Mouse (Mus musculus): ENCODE results near the gene Gm826. TPM values are rescaled to one million over a fixed set of nuclear protein-coding genes. Genes with fewer than 3 reads are reported as not detected.

The Gm826 gene
- under 1 TPM in 3 of 4 experiments, not detected in 1; 0.41 to 0.49 (median 0.43) TPM for total RNA-seq (2022)

GRCm38 (mm10) chr2:160334111-160334661, at the start of gene Gm826:
TSS of gene Gm826 (minus strand) at chr2:160334162.
- DNase-seq (ENCODE audit: low spot score in 2 of 2), result no peak

- DNase-seq (ENCODE audit: low spot score in 2 of 2), result no peak
These were observed 49.5 kb upstream of the Gm826 start for GRCm38 (mm10) chr2:160383418-160383817.

- peak in 1 of 2 experiments; percentile 42 for DNase-seq (ENCODE audit: low spot score in 2 of 2)
These were observed 44.3 kb upstream of the Gm826 start for GRCm38 (mm10) chr2:160378271-160378670.

GRCm38 (mm10) chr2:160376236-160376635, 42.3 kb upstream of the Gm826 start:
- no peak for DNase-seq (ENCODE audit: low spot score in 2 of 2)

- DNase-seq (ENCODE audit: low spot score in 2 of 2), result no peak
These were observed 35.9 kb upstream of the Gm826 start for GRCm38 (mm10) chr2:160369653-160370420.

- DNase-seq (ENCODE audit: low spot score in 2 of 2), result no peak
These were observed 34.7 kb upstream of the Gm826 start for GRCm38 (mm10) chr2:160368422-160369357.

GRCm38 (mm10) chr2:160367448-160368208, 33.7 kb upstream of the Gm826 start:
- DNase-seq (ENCODE audit: low spot score in 2 of 2), result peak; percentile 84 to 93

- peak; percentile 72 to 77 for DNase-seq (ENCODE audit: low spot score in 2 of 2)
These were observed 33.0 kb upstream of the Gm826 start, which contains the start of gene Mafb for GRCm38 (mm10) chr2:160366980-160367338. TSS of gene Mafb (minus strand) at chr2:160367065.

GRCm38 (mm10) chr2:160366111-160366979, 32.4 kb upstream of the Gm826 start:
- DNase-seq (ENCODE audit: low spot score in 2 of 2), result no peak

GRCm38 (mm10) chr2:160365107-160365911, 31.3 kb upstream of the Gm826 start:
- no peak for DNase-seq (ENCODE audit: low spot score in 2 of 2)

GRCm38 (mm10) chr2:160364666-160365065, 30.7 kb upstream of the Gm826 start:
- no peak for DNase-seq (ENCODE audit: low spot score in 2 of 2)

GRCm38 (mm10) chr2:160364128-160364650, 30.2 kb upstream of the Gm826 start:
- DNase-seq (ENCODE audit: low spot score in 2 of 2), result no peak

- no peak for DNase-seq (ENCODE audit: low spot score in 2 of 2)
These were observed 29.2 kb upstream of the Gm826 start for GRCm38 (mm10) chr2:160363201-160363600.

GRCm38 (mm10) chr2:160361442-160362121, 27.6 kb upstream of the Gm826 start:
- DNase-seq (ENCODE audit: low spot score in 2 of 2), result no peak

GRCm38 (mm10) chr2:160360234-160360874, 26.4 kb upstream of the Gm826 start:
- DNase-seq (ENCODE audit: low spot score in 2 of 2), result no peak

- DNase-seq (ENCODE audit: low spot score in 2 of 2), result no peak
These were observed 24.9 kb upstream of the Gm826 start for GRCm38 (mm10) chr2:160358896-160359295.

- DNase-seq (ENCODE audit: low spot score in 2 of 2), result no peak
These were observed 23.5 kb upstream of the Gm826 start for GRCm38 (mm10) chr2:160357442-160357841.

- no peak for DNase-seq (ENCODE audit: low spot score in 2 of 2)
These were observed 22.2 kb upstream of the Gm826 start for GRCm38 (mm10) chr2:160356132-160356531.
